Mouse (Mus musculus) heart, embryonic 16.5 days (tissue): ENCODE measurements around the gene Myo18b. TPM values are rescaled to one million over a fixed set of nuclear protein-coding genes. Genes with fewer than 3 reads are reported as not detected.

Experiments used
- ATAC-seq: fragments of 200-750 bp; cut with Nextera tagmentation; replicated peaks from 2 replicates; pipeline ENCODE4 v1.8.0; 2017; ENCODE audit warnings: moderate number of reproducible peaks; ENCODE audit not compliant: insufficient read depth, low FRiP score; ENCODE audit errors: extremely low read depth
- H3K27ac ChIP-seq: fragments of 300-500 bp; sonication (generic); 2 replicates; pipeline ENCODE4 v1.5.1; 2014; ENCODE audit warnings: mild to moderate bottlenecking, low read length, control low read depth, moderate library complexity
- H3K27me3 ChIP-seq: fragments of 300-500 bp; sonication (generic); 2 replicates; pipeline ENCODE4 v1.6.1; 2014; ENCODE audit warnings: low read length, mixed read lengths; ENCODE audit not compliant: control insufficient read depth, insufficient read depth
- H3K36me3 ChIP-seq: fragments of 300-500 bp; sonication (generic); 2 replicates; pipeline ENCODE4 v1.6.1; 2014; ENCODE audit not compliant: control insufficient read depth, insufficient read depth
- H3K4me1 ChIP-seq: fragments of 300-500 bp; sonication (generic); 2 replicates; pipeline ENCODE4 v1.6.1; 2014; ENCODE audit warnings: low read length, mixed read lengths; ENCODE audit not compliant: control insufficient read depth, insufficient read depth
- H3K4me2 ChIP-seq: fragments of 300-500 bp; sonication (generic); 2 replicates; pipeline ENCODE4 v1.6.1; 2014; ENCODE audit warnings: low read depth, mild to moderate bottlenecking, control low read depth, low read length
- H3K4me3 ChIP-seq: fragments of 300-500 bp; sonication (generic); 2 replicates; pipeline ENCODE4 v1.5.1; 2014; ENCODE audit warnings: mild to moderate bottlenecking, control low read depth, low read length
- H3K9ac ChIP-seq: fragments of 300-500 bp; sonication (generic); 2 replicates; pipeline ENCODE4 v1.6.1; 2014; ENCODE audit warnings: low read length, control low read depth
- H3K9me3 ChIP-seq: fragments of 300-500 bp; sonication (generic); replicated peaks from 2 replicates; pipeline ENCODE4 v1.6.1; 2016; ENCODE audit warnings: low read length; ENCODE audit not compliant: control insufficient read depth
- whole genome bisulfite sequencing: fragments of 180-500 bp; shearing (Covaris S2); extraction: QIAGEN DNeasy Blood & Tissue Kit; methylation state at CpG from one replicate; pipeline ENCODE4 v1.1.7; 2014; 5-methylcytosine and 5-hydroxymethylcytosine counted together
- polyA plus RNA-seq: library from polyadenylated mRNA; unstranded; fragments of >200 nt; fragmentation: Nextera tagmentation; extraction: Ambion mirVana; gene quantifications from 2 replicates; pipeline ENCODE4 v1.2.1, GENCODE M21; 2015

Myo18b gene
- polyA plus RNA-seq, 1 experiment from 2014 or later: 24.9 TPM

- H3K27me3 ChIP-seq: no peaks in the 10 kb centered on the region
- H3K36me3 ChIP-seq: peaks cover 10% of the 10 kb centered on the region
- H3K4me1 ChIP-seq: peaks cover 29% of the 10 kb centered on the region
- no peak overlapping the region for H3K27ac ChIP-seq
- H3K4me2 ChIP-seq: no peak overlapping the region
- no peak overlapping the region for H3K9ac ChIP-seq
- no peaks in the 10 kb centered on the region for H3K9me3 ChIP-seq
- no peak for ATAC-seq
- no peak overlapping the region for H3K4me3 ChIP-seq
Observed at GRCm38 (mm10) chr5:112892411-112892810, 3.8 kb downstream of the Myo18b start.

- H3K27me3 ChIP-seq: no peaks in the 10 kb centered on the region
- H3K4me1 ChIP-seq: peaks cover 40% of the 10 kb centered on the region
- no peak overlapping the region for H3K4me3 ChIP-seq
- ATAC-seq: no peak
- peak overlapping the region; percentile 95 for H3K27ac ChIP-seq
- peaks cover 10% of the 10 kb centered on the region for H3K36me3 ChIP-seq
- H3K9ac ChIP-seq: peak overlapping the region; percentile 28
- 45% methylated on average over 7 of the region's 7 CpGs for WGBS
- no peaks in the 10 kb centered on the region for H3K9me3 ChIP-seq
- H3K4me2 ChIP-seq: peak overlapping the region; percentile 10; the same call in 1 of the 2 replicates
Observed at GRCm38 (mm10) chr5:112888651-112889050, 7.5 kb downstream of the Myo18b start.

- H3K4me1 ChIP-seq: peaks cover 40% of the 10 kb centered on the region
- H3K4me2 ChIP-seq: peak overlapping the region; percentile 5
- peak overlapping the region; percentile 95 for H3K27ac ChIP-seq
- ATAC-seq: peak; percentile 75
- peaks cover 7% of the 10 kb centered on the region for H3K36me3 ChIP-seq
- H3K9ac ChIP-seq: peak overlapping the region; percentile 39
- H3K4me3 ChIP-seq: no peak overlapping the region
- no peaks in the 10 kb centered on the region for H3K27me3 ChIP-seq
- WGBS: 25% methylated on average over 17 of the region's 17 CpGs
- H3K9me3 ChIP-seq: no peaks in the 10 kb centered on the region
Observed at GRCm38 (mm10) chr5:112886687-112887491, 9.3 kb downstream of the Myo18b start.

DNA sequence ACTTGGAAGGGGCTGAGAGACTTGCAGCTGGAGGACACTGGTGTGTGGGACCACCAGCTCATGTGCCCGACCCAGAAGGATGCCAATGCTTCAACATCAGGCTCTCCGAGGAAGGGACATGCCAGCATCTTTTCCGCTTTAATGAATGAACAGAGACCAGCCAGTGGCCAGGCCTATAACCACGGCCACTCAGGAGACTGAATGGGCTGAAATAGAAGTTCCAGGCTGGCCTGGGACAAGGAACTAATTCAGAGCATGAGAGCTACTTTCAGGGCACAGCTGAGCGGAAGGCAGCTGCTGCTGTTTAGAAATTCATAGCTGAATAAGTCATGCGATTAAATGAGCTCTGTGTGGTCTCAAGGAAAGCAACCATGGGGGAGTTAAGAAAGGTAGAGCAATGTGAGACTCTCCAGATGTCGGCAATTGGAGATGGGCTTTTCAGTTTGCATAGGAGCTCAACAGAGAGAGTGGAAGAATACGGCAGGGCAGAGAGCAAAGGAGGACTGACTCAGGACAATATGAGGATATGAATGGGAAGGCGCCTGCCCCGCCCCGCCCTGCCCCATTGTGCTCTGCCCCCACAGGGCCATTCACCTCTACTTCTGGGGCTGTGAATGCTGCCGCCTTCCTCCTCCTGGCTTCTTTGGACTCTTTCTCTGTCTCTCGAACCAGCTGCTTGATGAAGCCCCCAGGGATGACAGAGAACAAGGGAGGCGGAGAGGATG is 18.6 kb downstream of the Myo18b start:
- Histone ChIP-seq H3K9ac (no peak overlapping the region), H3K27ac (no peak overlapping the region), H3K27me3 (no peaks in the 10 kb centered on the region), H3K9me3 (no peaks in the 10 kb centered on the region), H3K36me3 (peaks cover 15% of the 10 kb centered on the region; the same call in 1 of the 2 replicates), H3K4me2 (no peak overlapping the region), H3K4me3 (no peak overlapping the region), H3K4me1 (peaks cover 7% of the 10 kb centered on the region)
- WGBS: 73% methylated on average over 14 of the region's 14 CpGs
- ATAC-seq: no peak

GRCm38 (mm10) chr5:112876846-112877390 is 19.2 kb downstream of the Myo18b start:
- no peaks in the 10 kb centered on the region for H3K27me3 ChIP-seq
- H3K4me2 ChIP-seq: no peak overlapping the region
- H3K4me1 ChIP-seq: peaks cover 7% of the 10 kb centered on the region
- H3K27ac ChIP-seq: no peak overlapping the region
- no peak overlapping the region for H3K9ac ChIP-seq
- no peaks in the 10 kb centered on the region for H3K9me3 ChIP-seq
- WGBS: 38% methylated on average over 4 of the region's 4 CpGs
- ATAC-seq: no peak
- peaks cover 15% of the 10 kb centered on the region; the same call in 1 of the 2 replicates for H3K36me3 ChIP-seq
- H3K4me3 ChIP-seq: no peak overlapping the region

DNA sequence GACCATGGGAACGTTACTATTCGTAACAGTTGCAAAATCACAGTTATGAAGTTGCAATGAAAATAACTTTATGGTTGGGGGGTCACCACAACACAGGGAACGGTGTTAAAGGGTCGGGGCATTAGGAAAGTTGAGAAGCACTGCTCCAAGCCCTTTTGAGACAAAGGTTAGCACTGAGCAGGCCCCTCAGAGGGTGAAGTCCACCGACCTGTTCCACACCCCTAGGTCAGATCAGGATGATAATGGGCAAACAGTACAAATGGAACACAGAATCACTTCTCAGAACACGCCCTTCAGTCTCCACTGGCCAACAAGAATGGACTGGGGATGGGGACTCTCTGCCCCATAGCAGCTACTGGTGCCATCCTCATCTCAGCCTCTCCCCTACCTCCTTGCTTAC is 23.2 kb downstream of the Myo18b start:
- peaks cover 21% of the 10 kb centered on the region; the same call in 1 of the 2 replicates for H3K36me3 ChIP-seq
- WGBS: 73% methylated on average over 6 of the region's 6 CpGs

DNA sequence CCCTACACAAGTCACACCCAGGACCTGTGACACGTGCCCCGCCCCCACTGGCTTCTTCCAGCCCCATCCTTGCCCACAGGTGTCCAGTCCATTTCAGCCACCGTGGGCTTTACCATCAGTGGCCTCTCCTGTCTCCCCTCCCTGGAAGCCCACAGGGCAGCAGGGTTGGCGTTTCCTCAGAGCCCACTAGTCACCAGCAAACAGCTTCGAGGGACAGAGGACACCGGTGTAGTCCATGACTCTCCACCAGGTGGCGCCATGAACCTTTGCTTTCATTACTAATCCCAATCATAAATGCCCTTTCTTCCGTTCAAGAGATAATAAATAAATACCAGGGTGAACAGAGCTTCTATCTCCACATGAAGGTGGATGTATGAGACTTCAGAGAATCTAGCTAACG is 25.4 kb downstream of the Myo18b start:
- no peak overlapping the region for H3K4me2 ChIP-seq
- H3K9me3 ChIP-seq: no peaks in the 10 kb centered on the region
- H3K9ac ChIP-seq: no peak overlapping the region
- H3K36me3 ChIP-seq: peaks cover 14% of the 10 kb centered on the region; the same call in 1 of the 2 replicates
- H3K4me3 ChIP-seq: no peak overlapping the region
- no peak overlapping the region for H3K27ac ChIP-seq
- WGBS: 27% methylated on average over 9 of the region's 9 CpGs
- H3K4me1 ChIP-seq: no peaks in the 10 kb centered on the region
- no peaks in the 10 kb centered on the region for H3K27me3 ChIP-seq
- no peak for ATAC-seq

More for the DNA sequence above, 23.2 kb downstream of the Myo18b start:
- no peak overlapping the region for H3K4me2 ChIP-seq
- H3K27me3 ChIP-seq: no peaks in the 10 kb centered on the region
- H3K9me3 ChIP-seq: no peaks in the 10 kb centered on the region
- no peak overlapping the region for H3K9ac ChIP-seq
- no peaks in the 10 kb centered on the region for H3K4me1 ChIP-seq
- H3K27ac ChIP-seq: no peak overlapping the region
- no peak for ATAC-seq
- H3K4me3 ChIP-seq: no peak overlapping the region

GRCm38 (mm10) chr5:112868620-112869019 is 27.5 kb downstream of the Myo18b start:
- Histone ChIP-seq H3K4me2 (no peak overlapping the region), H3K4me3 (no peak overlapping the region), H3K27me3 (no peaks in the 10 kb centered on the region), H3K27ac (no peak overlapping the region), H3K9ac (no peak overlapping the region), H3K36me3 (peaks cover 6% of the 10 kb centered on the region; the same call in 1 of the 2 replicates), H3K4me1 (no peaks in the 10 kb centered on the region), H3K9me3 (no peaks in the 10 kb centered on the region)
- 87% methylated on average over 5 of the region's 5 CpGs for WGBS
- no peak for ATAC-seq
